ENCODE assay signal across 8 mouse cellular contexts in the genomic region with DNA sequence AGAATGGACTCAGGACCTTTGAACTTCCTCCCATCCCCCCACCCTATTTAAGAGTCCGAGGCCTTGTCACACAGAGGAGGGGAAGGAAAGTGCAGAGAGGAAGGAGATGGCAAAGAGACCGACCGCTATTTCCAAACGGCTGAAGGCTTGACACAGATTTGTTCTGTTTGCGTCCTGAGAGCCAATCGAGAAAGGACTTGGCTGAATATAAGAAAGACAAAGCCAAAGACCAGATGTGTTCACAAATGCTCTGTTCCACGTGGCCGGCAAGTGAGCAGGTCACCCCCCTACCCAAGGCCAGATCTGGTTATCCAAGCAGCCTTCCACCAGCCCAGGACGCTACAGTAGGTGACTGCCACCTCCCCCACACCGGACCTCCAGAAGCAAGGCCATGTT. TPM values are rescaled to one million over a fixed set of nuclear protein-coding genes. Genes with fewer than 3 reads are reported as not detected.
DNase-seq lines count a peak whose midpoint lies in the region; ATAC-seq and TF ChIP-seq lines count a peak whose summit lies in the region.

No protein-coding gene starts in this region.

- no peak for ATAC-seq in forebrain, postnatal 0 days
- no peak for ATAC-seq in intestine, embryonic 15.5 days
- ATAC-seq in midbrain, embryonic 11.5 days (ENCODE audit: low FRiP score), result no peak

- no peaks in the 10 kb centered on the region for H3K9me3 ChIP-seq in forebrain, postnatal 0 days (ENCODE audit: low read length)
- no peaks in the 10 kb centered on the region for H3K9me3 ChIP-seq in intestine, embryonic 15.5 days
- no peaks in the 10 kb centered on the region for H3K9me3 ChIP-seq in midbrain, embryonic 11.5 days (ENCODE audit: control insufficient read depth, low read length)

- H3K27ac ChIP-seq in kidney, adult 2 months (ENCODE audit: insufficient read depth, low read depth, low read length), result peak overlapping the region; percentile 79
- no peak overlapping the region for H3K27ac ChIP-seq in forebrain, postnatal 0 days (ENCODE audit: low read depth, low read length)
- H3K27ac ChIP-seq in intestine, embryonic 15.5 days, result peak overlapping the region; percentile 63; the same call in 1 of the 2 replicates
- H3K27ac ChIP-seq in midbrain, embryonic 11.5 days (ENCODE audit: low read depth, low read length), result no peak overlapping the region

- H3K27me3 ChIP-seq in kidney, adult 2 months (replicated peaks; ENCODE audit: control insufficient read depth, insufficient read depth, low read length), result no peaks in the 10 kb centered on the region
- no peaks in the 10 kb centered on the region for H3K27me3 ChIP-seq in forebrain, postnatal 0 days (ENCODE audit: insufficient read depth, low read length)
- no peaks in the 10 kb centered on the region for H3K27me3 ChIP-seq in intestine, embryonic 15.5 days (replicated peaks)
- H3K27me3 ChIP-seq in midbrain, embryonic 11.5 days (ENCODE audit: control insufficient read depth, insufficient read depth, low read length), result no peaks in the 10 kb centered on the region

- no peaks in the 10 kb centered on the region for H3K36me3 ChIP-seq in kidney, adult 2 months (ENCODE audit: control insufficient read depth, insufficient read depth, low read length)
- no peaks in the 10 kb centered on the region for H3K36me3 ChIP-seq in forebrain, postnatal 0 days (ENCODE audit: insufficient read depth)
- no peaks in the 10 kb centered on the region for H3K36me3 ChIP-seq in intestine, embryonic 15.5 days
- no peaks in the 10 kb centered on the region for H3K36me3 ChIP-seq in midbrain, embryonic 11.5 days (ENCODE audit: control insufficient read depth, insufficient read depth, low read length)

- 11% methylated on average over 10 of the region's 10 CpGs for WGBS in kidney, adult 2 months
- 1% methylated on average over 10 of the region's 10 CpGs for WGBS in forebrain, postnatal 0 days
- 1% methylated on average over 10 of the region's 10 CpGs for WGBS in intestine, embryonic 15.5 days
- 2% methylated on average over 10 of the region's 10 CpGs for WGBS in midbrain, embryonic 11.5 days

- H3K4me1 ChIP-seq in kidney, adult 2 months (ENCODE audit: control insufficient read depth, insufficient read depth, low read length), result peaks cover 18% of the 10 kb centered on the region
- peaks cover 28% of the 10 kb centered on the region for H3K4me1 ChIP-seq in forebrain, postnatal 0 days (ENCODE audit: insufficient read depth)
- peaks cover 57% of the 10 kb centered on the region for H3K4me1 ChIP-seq in intestine, embryonic 15.5 days (replicated peaks)
- peaks cover 58% of the 10 kb centered on the region for H3K4me1 ChIP-seq in midbrain, embryonic 11.5 days (ENCODE audit: control insufficient read depth, insufficient read depth, low read length)

- DNase-seq in kidney, adult 2 months, result peak; percentile 48
- DNase-seq in kidney, adult 8-10 months, result no peak
- peak; percentile 72 for DNase-seq in adipocyte (ENCODE audit: low spot score)
- no peak for DNase-seq in forebrain, postnatal 0 days
- peak; percentile 93 for DNase-seq in midbrain, embryonic 11.5 days (ENCODE audit: low spot score, missing footprints)
- peak; percentile 83 for DNase-seq in yolk sac, embryonic 10.5 days (ENCODE audit: low spot score)
- no peak for DNase-seq in ovary, postnatal 14 days (ENCODE audit: low spot score)

- H3K4me2 ChIP-seq in forebrain, postnatal 0 days (ENCODE audit: low read depth), result peak overlapping the region; percentile 75
- H3K4me2 ChIP-seq in intestine, embryonic 15.5 days (replicated peaks), result peak overlapping the region; percentile 85
- H3K4me2 ChIP-seq in midbrain, embryonic 11.5 days, result peak overlapping the region; percentile 94

- no peak for TF ChIP-seq CTCF in kidney, adult 2 months (conservative IDR thresholded peaks at IDR 0.05; ENCODE audit: insufficient read depth, insufficient read length, low read depth, low read length)
- TF ChIP-seq CTCF in forebrain, postnatal 0 days (IDR thresholded peaks at IDR 0.05; ENCODE audit: low read depth), result no peak

- no peak for TF ChIP-seq POLR2A in kidney, adult 2 months (IDR thresholded peaks at IDR 0.05; ENCODE audit: low read depth, low read length)

- H3K4me3 ChIP-seq in kidney, adult 2 months (ENCODE audit: insufficient read depth, low read depth, low read length), result peak overlapping the region; percentile 96
- H3K4me3 ChIP-seq in forebrain, postnatal 0 days (ENCODE audit: low read depth, low read length), result peak overlapping the region; percentile 84
- H3K4me3 ChIP-seq in intestine, embryonic 15.5 days (replicated peaks), result peak overlapping the region; percentile 85
- peak overlapping the region; percentile 80 for H3K4me3 ChIP-seq in midbrain, embryonic 11.5 days (ENCODE audit: low read depth, low read length)

- peak overlapping the region; percentile 43 for H3K9ac ChIP-seq in forebrain, postnatal 0 days
- H3K9ac ChIP-seq in intestine, embryonic 15.5 days, result peak overlapping the region; percentile 92
- peak overlapping the region; percentile 57 for H3K9ac ChIP-seq in midbrain, embryonic 11.5 days (ENCODE audit: low read length)

RNA-seq across cellular contexts. Expression of gene Snx18, which starts 2.8 kb away (rescaled TPM):
- 22.1 and 22.9 TPM in 2 replicates for polyA plus RNA-seq in kidney, adult 2 months (2012; rRNA removed)
- 30.7 and 35.5 TPM in 2 replicates for total RNA-seq in forebrain, postnatal 0 days (2014; rRNA removed)
- polyA plus RNA-seq in forebrain, postnatal 0 days (2015; fragmentation: Nextera tagmentation; extraction: Ambion mirVana), result 9.0 and 10.3 TPM in 2 replicates
- 18.1 and 20.3 TPM in 2 replicates for polyA plus RNA-seq in intestine, embryonic 15.5 days (2015; fragmentation: Nextera tagmentation; extraction: Ambion mirVana)
- 18.1 and 20.1 TPM in 2 replicates for polyA plus RNA-seq in midbrain, embryonic 11.5 days (2014; fragmentation: Nextera tagmentation; extraction: Ambion mirVana)

RNA-seq across cellular contexts. Expression of gene Hspb3, which starts 47.9 kb away (rescaled TPM):
- polyA plus RNA-seq in kidney, adult 2 months (2012; rRNA removed), result 0.55 TPM in 1 of 2 replicates, not detected in the other
- total RNA-seq in forebrain, postnatal 0 days (2014; rRNA removed), result 2.0 and 10.5 TPM in 2 replicates
- polyA plus RNA-seq in forebrain, postnatal 0 days (2015; fragmentation: Nextera tagmentation; extraction: Ambion mirVana), result 3.0 and 12.2 TPM in 2 replicates
- polyA plus RNA-seq in intestine, embryonic 15.5 days (2015; fragmentation: Nextera tagmentation; extraction: Ambion mirVana), result not detected in 2 replicates
- polyA plus RNA-seq in midbrain, embryonic 11.5 days (2014; fragmentation: Nextera tagmentation; extraction: Ambion mirVana), result not detected in 2 replicates

Comparison
In these comparisons a context has a peak if more than half of its experiments do, and no peak if none do; other contexts are left out.
1. DNase-seq: peak in kidney, adult 2 months (single experiment), adipocyte (single experiment), midbrain, embryonic 11.5 days (single experiment) and yolk sac, embryonic 10.5 days (single experiment); none in kidney, adult 8-10 months (0 of 2), forebrain, postnatal 0 days (single experiment) and ovary, postnatal 14 days (single experiment).
2. H3K27ac ChIP-seq: peak in kidney, adult 2 months (single experiment) and intestine, embryonic 15.5 days (single experiment); none in forebrain, postnatal 0 days (single experiment) and midbrain, embryonic 11.5 days (single experiment).
3. Peak in every context shown above with its lines, with median percentiles within 50 percentile points of each other: H3K4me3 ChIP-seq, H3K4me2 ChIP-seq and H3K9ac ChIP-seq.